Mouse (Mus musculus): Measurements from ENCODE around the gene Itga9.

DNA sequence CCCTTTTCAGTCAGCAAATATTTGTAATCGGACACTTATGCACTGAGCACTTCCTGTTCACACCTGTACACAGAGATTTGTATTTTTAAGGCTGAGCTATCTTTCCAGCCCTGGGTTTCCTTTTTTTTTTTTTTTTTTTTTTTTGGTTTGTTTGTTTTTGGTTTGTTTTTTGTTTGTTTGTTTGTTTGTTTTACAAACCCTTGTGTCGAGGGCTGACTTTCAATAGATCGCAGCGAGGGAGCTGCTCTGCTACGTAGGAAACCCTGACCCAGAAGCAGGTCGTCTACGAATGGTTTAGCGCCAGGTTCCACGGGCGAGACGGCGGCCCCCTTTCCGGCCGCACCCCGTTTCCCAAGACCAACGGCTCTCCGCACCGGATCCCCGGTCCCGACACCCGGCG is 68.3 kb downstream of the Itga9 start:
- no peak for TF ChIP-seq CTCF (IDR thresholded peaks at IDR 0.05; ENCODE audit: low read depth)
- no peak for TF ChIP-seq EP300 (IDR thresholded peaks at IDR 0.05; ENCODE audit: low read depth)

Data from heart, postnatal 0 days (tissue).